Mouse (Mus musculus): ENCODE results near the gene Git2. TPM values are rescaled to one million over a fixed set of nuclear protein-coding genes. Genes with fewer than 3 reads are reported as not detected.

Git2 gene
- polyA plus RNA-seq, 2 experiments from 2014 or later = 147 to 207 TPM

GRCm38 (mm10) chr5:114719003-114719927 lies 56.1 kb downstream of the Git2 start:
- no peak for ATAC-seq

GRCm38 (mm10) chr5:114718483-114718882 lies 56.8 kb downstream of the Git2 start:
- ATAC-seq = no peak

- ATAC-seq = no peak
These were observed 57.4 kb downstream of the Git2 start for GRCm38 (mm10) chr5:114717937-114718336.

- ATAC-seq = no peak
These were observed 58.0 kb downstream of the Git2 start for GRCm38 (mm10) chr5:114717292-114717691.

GRCm38 (mm10) chr5:114714551-114714950 lies 60.8 kb downstream of the Git2 start:
- no peak for ATAC-seq

- ATAC-seq = peak; percentile 32
These were observed 66.0 kb downstream of the Git2 start for GRCm38 (mm10) chr5:114709357-114709756.

- ATAC-seq = no peak
These were observed 66.8 kb downstream of the Git2 start for GRCm38 (mm10) chr5:114708491-114708890.

- peak; percentile 87 for ATAC-seq
These were observed 67.8 kb downstream of the Git2 start, which contains the start of gene Tchp for GRCm38 (mm10) chr5:114707265-114708068. Gene Tchp (plus strand): TSS chr5:114707760.

GRCm38 (mm10) chr5:114702403-114703392 lies 72.6 kb downstream of the Git2 start:
- no peak for ATAC-seq

GRCm38 (mm10) chr5:114699015-114699414 lies 76.3 kb downstream of the Git2 start:
- no peak for ATAC-seq

- ATAC-seq = no peak
These were observed 77.1 kb downstream of the Git2 start for GRCm38 (mm10) chr5:114698044-114698746.

- no peak for ATAC-seq
These were observed 78.4 kb downstream of the Git2 start for GRCm38 (mm10) chr5:114696939-114697338.

- no peak for ATAC-seq
These were observed 79.5 kb downstream of the Git2 start for GRCm38 (mm10) chr5:114695775-114696174.

GRCm38 (mm10) chr5:114690633-114691567 lies 84.4 kb downstream of the Git2 start, which contains the start of gene Gltp:
Gene Gltp (minus strand): TSS chr5:114690984.
- peak; percentile 96 for ATAC-seq

- peak; percentile 40 for ATAC-seq
These were observed 85.5 kb downstream of the Git2 start for GRCm38 (mm10) chr5:114689700-114690366.

- ATAC-seq = no peak
These were observed 86.6 kb downstream of the Git2 start for GRCm38 (mm10) chr5:114688703-114689102.

GRCm38 (mm10) chr5:114687901-114688300 lies 87.4 kb downstream of the Git2 start:
- ATAC-seq = no peak

- ATAC-seq = no peak
These were observed 88.5 kb downstream of the Git2 start for GRCm38 (mm10) chr5:114686726-114687210.

- ATAC-seq = no peak
These were observed 89.3 kb downstream of the Git2 start for GRCm38 (mm10) chr5:114685986-114686385.

Data from CD4-positive, CD25-positive, alpha-beta regulatory T cell, adult 4 months (primary cell).